Mouse (Mus musculus): ENCODE data around the gene Dhfr. TPM values are rescaled to one million over a fixed set of nuclear protein-coding genes. Genes with fewer than 3 reads are reported as not detected.
"Not testable (repeated sequence)": the region's sequence is repeated elsewhere in the genome, so short reads cannot be mapped to it uniquely, and the experiment has no call there.

Gene Dhfr
- total RNA-seq, 2 experiments from 2014 or later = 0.87 to 1.2 TPM

GRCm38 (mm10) chr13:92370811-92371210 lies 16.3 kb downstream of the Dhfr start:
- intact Hi-C loops (cut with DNase I) = no loop called here
- DNase-seq = no peak

- intact Hi-C loops (cut with DNase I); DNase-seq: not testable (repeated sequence)
These were observed 16.9 kb downstream of the Dhfr start for GRCm38 (mm10) chr13:92371466-92371865.

GRCm38 (mm10) chr13:92387367-92387766 lies 32.8 kb downstream of the Dhfr start:
- intact Hi-C loops (cut with DNase I) = no loop called here
- DNase-seq = no peak

- intact Hi-C loops (cut with DNase I) = no loop called here
- DNase-seq = no peak
These were observed 38.6 kb downstream of the Dhfr start for GRCm38 (mm10) chr13:92393047-92393661.

- intact Hi-C loops (cut with DNase I) = no loop called here
- no peak for DNase-seq
These were observed 44.2 kb downstream of the Dhfr start for GRCm38 (mm10) chr13:92398491-92399384.

- intact Hi-C loops (cut with DNase I) = no loop called here
- DNase-seq = no peak
These were observed 47.5 kb downstream of the Dhfr start for GRCm38 (mm10) chr13:92402063-92402462.

GRCm38 (mm10) chr13:92403496-92403895 lies 49.0 kb downstream of the Dhfr start:
- intact Hi-C loops (cut with DNase I) = no loop called here
- no peak for DNase-seq

GRCm38 (mm10) chr13:92410486-92410885 lies 56.0 kb downstream of the Dhfr start:
- no peak for DNase-seq
- intact Hi-C loops (cut with DNase I) = no loop called here

- intact Hi-C loops (cut with DNase I) = no loop called here
- DNase-seq = no peak
These were observed 65.1 kb downstream of the Dhfr start for GRCm38 (mm10) chr13:92419630-92420029.

GRCm38 (mm10) chr13:92423711-92424110 lies 69.2 kb downstream of the Dhfr start:
- intact Hi-C loops (cut with DNase I) = no loop called here
- no peak for DNase-seq

GRCm38 (mm10) chr13:92425758-92426264 lies 71.3 kb downstream of the Dhfr start, which contains the start of gene Ankrd34b:
Gene Ankrd34b (plus strand): TSS chr13:92425896.
- intact Hi-C loops (cut with DNase I) = no loop called here

GRCm38 (mm10) chr13:92426294-92427051 lies 71.9 kb downstream of the Dhfr start:
- intact Hi-C loops (cut with DNase I) = no loop called here
- DNase-seq = no peak

More at GRCm38 (mm10) chr13:92425758-92426264, 71.3 kb downstream of the Dhfr start, which contains the start of gene Ankrd34b:
- no peak for DNase-seq

GRCm38 (mm10) chr13:92427351-92427855 lies 72.9 kb downstream of the Dhfr start:
- intact Hi-C loops (cut with DNase I) = no loop called here
- no peak for DNase-seq

Other genes starting within 250 kb of the Dhfr start
- gene Rasgrf2, start 223.1 kb upstream of the Dhfr start, total RNA-seq (2021) = 1 to 10 TPM; 7.0 to 9.7 TPM
- not detected for gene Gm20379, start 48.7 kb upstream of the Dhfr start, total RNA-seq (2021)
- gene Msh3, start 277 bp downstream of the Dhfr start, total RNA-seq (2021) = 10 to 100 TPM in 1 of 2 experiments, 1 to 10 TPM in 1; 9.5 to 11.3 TPM
- gene Ankrd34b, start 71.2 kb downstream of the Dhfr start, total RNA-seq (2021) = under 1 TPM in 1 of 2 experiments, not detected in 1; 0.08 TPM
- gene Fam151b, start 129.3 kb downstream of the Dhfr start, total RNA-seq (2021) = 1 to 10 TPM; 1.8 to 2.5 TPM
- gene Zfyve16, start 176.1 kb downstream of the Dhfr start, total RNA-seq (2021) = 10 to 100 TPM; 11.4 to 12.4 TPM
- not detected for gene Spz1, start 221.4 kb downstream of the Dhfr start, total RNA-seq (2021)

Data from heart, postnatal 36 days (tissue).